Mouse (Mus musculus) spleen, postnatal 4 days (tissue): ENCODE results near the gene Tmem243.
"Not testable (repeated sequence)": the region's sequence is repeated elsewhere in the genome, so short reads cannot be mapped to it uniquely, and the experiment has no call there.

Experiments used
- DNase-seq, 2 experiments: peaks; one replicate each; pipeline ENCODE4 v3.0.0; 2022; ENCODE audit warnings: low spot score in 2 of 2

Tmem243 gene

DNA sequence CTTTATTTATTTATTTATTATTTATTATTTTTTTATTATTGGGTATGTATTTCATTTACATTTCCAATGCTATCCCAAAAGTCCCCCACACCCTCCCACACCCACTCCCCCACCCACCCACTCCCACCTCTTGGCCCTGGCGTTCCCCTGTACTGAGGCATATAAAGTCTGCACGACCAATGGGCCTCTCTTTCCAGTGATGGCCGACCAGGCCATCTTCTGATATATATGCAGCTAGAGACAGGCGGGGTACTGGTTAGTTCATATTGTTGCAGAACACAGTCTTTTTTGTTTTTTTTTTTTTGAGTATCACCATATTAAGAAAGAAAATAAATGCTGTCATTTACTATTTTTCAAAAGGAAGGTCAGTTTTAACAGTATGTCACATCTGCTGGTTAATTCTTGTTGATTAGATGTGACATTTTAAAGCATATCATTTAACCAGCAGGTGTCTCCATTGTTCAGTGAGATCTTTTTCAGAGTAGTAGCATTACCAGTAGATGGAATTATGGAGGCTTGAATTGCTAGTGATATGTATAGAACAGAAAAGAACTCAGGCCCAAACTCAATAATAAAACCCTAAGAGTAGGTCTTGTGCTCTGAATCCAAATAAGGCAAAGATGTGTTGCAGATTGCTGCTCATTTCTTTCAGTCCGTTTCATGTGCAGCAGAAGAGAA, 69.0 kb downstream of the Tmem243 start:
- not testable (repeated sequence) for DNase-seq

DNA sequence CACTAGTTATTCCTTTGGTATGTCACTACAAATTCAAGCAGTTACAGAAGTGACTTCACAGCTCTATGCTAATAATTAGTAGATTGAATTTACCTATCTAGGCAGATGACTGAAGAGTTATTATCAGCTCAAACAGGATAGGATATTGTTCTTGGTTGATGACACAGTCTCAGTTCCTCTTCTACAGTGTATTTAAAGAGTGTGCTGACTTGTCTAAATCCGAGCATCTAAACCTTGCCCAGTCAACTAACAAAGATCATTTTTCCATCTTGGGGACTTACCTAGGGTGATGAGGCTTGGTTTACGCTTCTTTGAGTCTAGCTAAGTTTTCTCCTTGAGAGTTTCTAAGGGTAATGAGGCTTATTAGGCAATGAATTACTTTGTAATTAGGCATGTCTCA, 72.8 kb downstream of the Tmem243 start:
- no peak for DNase-seq

DNA sequence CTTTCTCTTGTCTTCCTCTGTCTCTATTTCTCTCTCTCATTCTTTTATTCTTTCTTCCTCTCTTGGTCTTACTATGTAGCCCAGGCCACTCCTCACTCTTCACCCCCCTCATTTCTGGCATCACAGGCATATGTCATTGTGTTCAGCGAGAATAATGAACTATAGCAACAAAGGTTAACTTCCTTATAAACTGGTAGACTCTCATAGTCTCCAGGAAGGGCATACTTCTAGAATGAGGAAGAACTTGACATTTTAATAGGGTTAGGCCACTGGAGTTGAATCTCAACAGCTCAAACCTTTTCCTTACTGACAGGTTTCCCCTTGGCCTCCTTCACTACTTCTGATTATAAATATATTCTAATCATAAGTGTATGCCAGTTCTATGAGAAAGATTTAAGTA, 86.0 kb downstream of the Tmem243 start:
- DNase-seq: no peak
